Mouse (Mus musculus) spleen, postnatal 14 days (tissue): ENCODE results near the gene Ankrd50.

Source experiments
- DNase-seq, 2 experiments: peaks; one replicate each; pipeline ENCODE4 v3.0.0; 2021 to 2022; ENCODE audit warnings: low spot score in 2 of 2

Ankrd50 gene

DNA sequence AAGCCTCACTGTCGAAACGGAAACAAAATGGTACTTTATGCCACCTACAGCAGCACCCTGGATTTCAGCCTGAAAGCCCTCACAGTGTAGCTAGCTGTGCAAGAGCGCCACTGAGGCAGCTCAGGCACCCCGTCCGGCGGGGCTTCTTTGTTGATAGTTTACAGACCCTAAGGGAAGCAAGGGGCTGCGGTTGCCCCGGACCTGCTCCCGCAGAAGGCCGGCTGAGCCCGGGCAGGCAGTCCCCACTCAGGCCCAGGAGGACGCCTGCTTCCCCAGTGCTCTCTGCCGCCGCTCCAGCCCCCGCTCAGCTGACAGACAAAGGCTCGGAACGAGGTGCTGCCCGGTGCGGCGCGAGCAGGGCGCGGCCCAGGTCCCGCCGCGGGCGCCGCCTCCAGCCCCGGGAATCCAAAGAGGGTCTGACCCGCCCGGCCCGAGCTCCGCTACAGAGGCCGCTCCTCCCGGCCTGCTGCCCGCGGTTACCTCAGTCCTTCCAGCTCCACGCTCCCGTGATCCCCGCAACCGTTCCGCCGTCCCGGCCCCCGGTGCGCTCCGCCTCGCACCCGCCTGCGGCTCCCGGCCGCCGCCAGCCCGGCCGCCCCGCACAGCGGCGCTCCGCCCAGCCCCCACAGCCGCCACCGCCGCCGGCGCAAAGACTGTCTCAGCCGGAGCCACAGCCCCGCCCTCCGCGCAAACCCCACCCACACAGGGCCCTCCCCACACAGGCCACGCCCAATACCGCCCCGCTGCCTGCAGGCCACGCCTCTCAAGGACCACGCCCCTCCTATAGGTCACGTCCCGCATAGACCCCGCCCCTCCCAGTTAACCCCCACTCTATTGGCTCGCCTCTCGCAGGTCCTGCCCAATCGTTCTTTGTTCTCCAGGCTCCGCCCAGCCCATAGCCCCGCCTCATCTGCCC, at the start of gene Ankrd50:
Gene Ankrd50 (minus strand): TSS at position 654 of the 916 bp plus-strand sequence.
- DNase-seq, result peak; percentile 97 to 98

DNA sequence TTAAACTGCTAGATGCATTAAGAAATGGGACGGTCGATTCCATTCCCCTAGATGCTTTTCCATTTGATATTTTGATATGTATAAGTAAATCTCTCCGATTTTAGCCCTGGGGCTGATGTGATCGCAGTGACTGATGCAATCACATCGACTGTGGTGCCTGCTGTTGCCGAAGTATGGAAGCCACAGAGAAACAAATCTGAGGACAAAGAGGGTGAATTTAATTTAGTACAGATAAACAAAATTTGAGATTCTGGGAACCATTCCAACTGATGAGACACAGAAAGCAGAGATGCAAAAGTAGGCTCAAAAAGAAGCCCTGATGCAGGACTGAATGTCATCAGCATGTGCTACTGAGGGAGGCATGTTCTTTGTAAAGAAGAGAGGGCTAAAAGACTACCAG, 49.6 kb upstream of the Ankrd50 start:
- DNase-seq, result no peak

DNA sequence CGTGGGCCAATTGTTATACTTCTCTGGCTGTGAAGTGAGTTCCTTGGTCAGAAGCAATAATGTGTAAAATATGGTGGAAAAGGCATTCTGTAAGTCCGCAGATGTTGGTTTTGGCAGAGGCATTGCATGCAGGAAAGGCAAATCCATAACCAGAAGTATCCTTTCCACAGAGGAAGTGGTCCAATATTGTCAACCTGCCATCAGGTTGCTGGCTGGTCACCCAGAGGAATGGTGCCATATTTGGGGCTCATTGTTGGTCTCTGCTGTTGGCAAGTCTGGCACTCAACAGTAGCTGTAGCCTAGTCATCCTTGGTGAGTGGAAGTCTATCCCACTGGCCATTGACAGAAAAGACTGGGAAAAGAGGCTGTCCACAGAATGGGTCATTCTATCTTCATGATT, 35.8 kb upstream of the Ankrd50 start:
- no peak for DNase-seq

GRCm38 (mm10) chr3:38519971-38520370, 35.3 kb upstream of the Ankrd50 start:
- DNase-seq, result no peak

- DNase-seq, result no peak
These were observed 19.0 kb upstream of the Ankrd50 start for GRCm38 (mm10) chr3:38503606-38504005.

DNA sequence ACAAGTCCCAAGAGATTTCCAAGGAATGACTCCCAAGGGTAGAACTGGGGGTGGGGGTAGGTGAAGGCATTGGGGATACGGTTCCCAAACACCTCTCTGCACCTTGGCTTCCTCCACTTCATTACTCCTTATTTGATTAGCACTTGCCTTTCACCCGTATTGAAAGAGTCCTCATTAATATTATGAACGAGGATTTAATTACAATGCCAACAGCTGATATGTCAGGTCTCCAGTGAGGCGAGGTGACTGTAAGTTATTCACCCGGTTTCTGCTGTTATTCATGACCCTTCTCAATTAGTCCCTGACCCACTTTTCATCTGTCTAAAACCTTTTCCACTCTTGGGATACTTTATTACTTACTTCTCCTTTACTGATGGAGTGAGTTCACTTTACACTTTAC, 17.5 kb upstream of the Ankrd50 start:
- no peak for DNase-seq

DNA sequence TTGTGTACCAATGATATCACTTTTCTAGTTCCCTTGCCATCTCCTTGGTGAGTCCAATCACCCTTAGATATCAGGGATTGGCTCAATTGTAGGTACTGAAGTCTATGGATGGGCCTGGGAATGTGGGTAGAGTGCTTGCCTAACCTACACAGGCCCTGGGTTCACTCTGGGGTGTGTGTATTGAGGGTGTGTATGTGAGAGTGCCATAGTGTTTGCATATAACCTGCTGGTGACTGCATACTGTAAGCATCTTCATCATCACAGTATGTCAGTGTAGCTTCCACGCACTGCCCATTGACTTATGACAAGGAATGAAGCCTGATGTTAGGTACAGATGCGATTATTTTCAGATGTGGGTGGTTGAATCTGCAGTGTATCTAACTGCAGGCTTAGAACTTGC, 17.1 kb upstream of the Ankrd50 start:
- DNase-seq, result no peak

DNA sequence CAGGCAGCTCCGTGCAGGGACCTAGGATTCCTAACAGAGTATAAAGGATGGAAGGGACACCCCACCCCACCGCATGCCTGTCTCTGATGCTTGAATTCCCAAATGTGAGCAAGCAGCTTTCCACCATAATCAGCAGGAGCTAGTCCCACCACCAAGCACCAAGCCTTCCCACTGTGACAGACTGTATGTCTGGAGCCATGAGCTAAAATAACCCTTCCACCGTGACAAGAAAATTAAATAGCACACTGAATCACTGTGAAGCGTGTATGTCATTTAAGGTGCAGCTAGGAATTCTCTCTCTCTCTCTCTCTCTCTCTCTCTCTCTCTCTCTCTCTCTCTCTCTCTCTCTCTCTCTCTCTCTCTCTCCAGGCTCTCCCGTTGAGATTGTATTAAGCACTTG, 16.7 kb upstream of the Ankrd50 start:
- no peak for DNase-seq

- no peak for DNase-seq
These were observed 13.9 kb upstream of the Ankrd50 start for GRCm38 (mm10) chr3:38498561-38498960.

GRCm38 (mm10) chr3:38496795-38497385, 12.2 kb upstream of the Ankrd50 start:
- no peak for DNase-seq

DNA sequence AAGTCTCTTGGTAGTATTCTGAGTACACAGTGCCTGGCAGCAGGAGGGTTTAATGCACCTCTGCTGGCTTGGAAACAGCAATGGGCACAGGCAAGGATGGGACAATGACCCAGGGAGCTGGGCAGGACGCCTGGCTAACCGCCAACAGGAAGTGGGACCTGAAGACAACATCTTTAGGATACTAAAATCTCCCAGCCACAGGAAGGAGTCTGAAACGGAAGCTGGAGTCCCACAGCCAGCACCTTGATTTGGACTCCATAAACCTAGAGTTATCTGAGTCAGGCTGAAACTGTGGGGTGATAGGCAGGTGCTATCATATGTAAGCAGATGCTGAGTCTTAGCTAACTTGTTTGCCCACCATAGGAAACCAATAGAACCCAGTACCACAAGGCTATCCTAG, 7.1 kb upstream of the Ankrd50 start:
- DNase-seq, result no peak

DNA sequence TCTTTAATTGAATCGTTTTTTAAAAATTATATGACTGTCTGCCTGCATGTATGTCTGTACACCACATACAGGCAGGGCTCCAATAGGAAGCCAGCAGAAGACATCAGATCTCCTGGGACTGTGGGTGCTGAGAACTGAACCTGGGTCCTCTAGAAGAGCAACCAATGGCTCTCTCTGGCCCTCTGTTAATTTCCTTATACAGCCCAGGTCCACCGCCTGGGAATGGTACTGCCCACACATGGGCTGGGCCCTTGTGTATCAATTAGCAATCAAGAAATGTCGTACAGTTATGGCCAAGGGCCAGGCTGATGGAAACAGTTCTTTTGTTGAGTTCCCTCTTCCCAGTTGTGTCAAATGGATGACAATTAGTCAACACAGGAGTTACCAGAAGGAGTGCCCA, 6.6 kb upstream of the Ankrd50 start:
- DNase-seq, result no peak

DNA sequence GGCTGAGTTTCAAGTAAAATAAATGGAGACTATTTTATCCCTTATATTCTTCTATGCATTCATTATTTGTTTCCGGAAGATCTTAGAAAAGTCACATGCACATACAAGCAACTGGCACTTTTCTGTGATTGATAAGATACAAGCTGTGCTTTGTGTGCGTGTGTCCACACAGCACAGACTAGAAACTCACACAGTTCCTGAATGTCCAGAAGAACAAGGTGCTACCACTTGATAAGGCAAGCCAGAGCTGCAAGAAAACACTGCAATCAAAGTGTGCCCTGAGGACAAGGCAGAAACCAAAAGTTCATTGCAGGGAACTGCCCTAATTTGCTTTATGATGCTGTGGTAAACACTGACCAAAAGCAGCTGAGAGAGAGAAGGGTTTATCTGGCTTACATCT, 6.1 kb upstream of the Ankrd50 start:
- DNase-seq, result no peak

- no peak for DNase-seq
These were observed 482 bp upstream of the Ankrd50 start for GRCm38 (mm10) chr3:38485107-38485545.

DNA sequence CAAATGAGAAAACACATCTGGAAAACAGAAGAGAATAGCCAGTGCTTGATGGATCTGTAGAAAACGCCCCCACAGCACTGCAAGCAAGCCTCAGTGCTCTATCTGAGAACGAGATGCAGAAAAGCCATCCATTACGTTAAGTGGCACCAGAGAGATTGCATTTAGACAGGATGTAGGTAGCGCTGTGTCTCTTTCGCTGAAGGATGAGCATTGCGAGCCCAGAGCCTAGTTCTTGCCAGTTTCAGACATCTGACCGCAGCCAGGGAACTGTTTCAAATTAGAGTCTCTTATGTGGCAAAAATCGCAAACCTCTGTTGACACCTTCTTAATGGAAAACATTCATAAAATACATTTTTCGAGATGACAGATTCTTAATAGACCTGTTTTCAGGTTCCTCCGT, 1.1 kb downstream of the Ankrd50 start:
- DNase-seq, result no peak

- DNase-seq, result no peak
These were observed 1.9 kb downstream of the Ankrd50 start for GRCm38 (mm10) chr3:38482749-38483148.

DNA sequence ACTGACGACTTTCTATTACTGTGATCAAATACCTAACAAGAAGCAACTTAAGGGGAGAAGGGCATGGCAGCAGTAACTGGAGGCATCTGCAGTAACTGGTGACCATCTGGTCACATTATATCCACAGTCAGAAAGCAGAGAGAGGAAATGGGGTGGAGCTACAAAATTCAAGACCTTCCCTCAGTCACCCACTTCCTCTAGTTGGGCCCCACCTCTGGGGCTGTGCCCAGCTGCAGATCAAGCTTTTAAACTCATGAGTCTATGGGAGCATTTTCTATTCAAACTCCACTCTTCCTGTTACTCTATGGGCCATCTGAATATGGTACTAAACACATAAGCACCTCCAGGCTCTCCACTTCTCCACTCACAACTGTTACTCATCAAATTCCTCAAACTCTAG, 3.5 kb downstream of the Ankrd50 start:
- no peak for DNase-seq

DNA sequence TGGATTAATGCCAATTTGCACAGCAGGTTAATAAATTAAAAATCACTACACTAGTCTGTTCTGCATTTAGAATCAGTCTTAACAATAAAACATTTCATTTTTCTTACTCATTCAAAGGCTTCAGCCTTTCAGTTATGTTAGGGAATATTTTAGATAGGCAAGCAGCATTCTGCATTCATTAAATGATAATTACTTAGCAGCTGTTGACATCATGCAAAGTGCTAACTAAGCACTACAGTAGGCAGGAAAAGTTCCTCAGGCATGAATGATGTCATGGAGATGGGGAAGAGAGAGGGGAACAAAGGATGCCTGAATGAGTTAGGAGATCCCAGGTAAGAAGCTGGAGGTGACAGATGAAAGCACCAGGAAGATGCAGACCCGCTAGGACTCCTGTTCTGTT, 6.7 kb downstream of the Ankrd50 start:
- no peak for DNase-seq

DNA sequence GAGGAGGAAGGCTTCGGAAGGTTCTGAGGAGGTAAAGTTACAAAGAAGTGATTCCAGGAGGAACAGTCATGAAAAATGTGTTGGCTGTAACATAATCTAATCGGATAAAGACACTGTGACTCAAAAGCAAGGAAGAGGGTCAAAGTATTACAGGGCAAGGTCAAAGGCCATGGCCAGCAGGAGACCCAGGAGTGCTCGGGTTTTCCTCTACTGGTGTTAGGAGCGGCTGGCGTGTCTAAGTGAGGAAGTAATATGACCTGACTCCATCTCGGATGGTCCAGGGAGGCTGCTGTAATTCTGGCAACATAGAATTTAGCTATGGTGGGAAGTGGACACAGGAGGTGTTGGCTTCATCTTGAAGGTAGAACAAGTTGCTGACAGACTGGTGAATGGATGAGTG, 9.1 kb downstream of the Ankrd50 start:
- no peak for DNase-seq

- no peak for DNase-seq
These were observed 11.5 kb downstream of the Ankrd50 start for GRCm38 (mm10) chr3:38473138-38473537.

DNA sequence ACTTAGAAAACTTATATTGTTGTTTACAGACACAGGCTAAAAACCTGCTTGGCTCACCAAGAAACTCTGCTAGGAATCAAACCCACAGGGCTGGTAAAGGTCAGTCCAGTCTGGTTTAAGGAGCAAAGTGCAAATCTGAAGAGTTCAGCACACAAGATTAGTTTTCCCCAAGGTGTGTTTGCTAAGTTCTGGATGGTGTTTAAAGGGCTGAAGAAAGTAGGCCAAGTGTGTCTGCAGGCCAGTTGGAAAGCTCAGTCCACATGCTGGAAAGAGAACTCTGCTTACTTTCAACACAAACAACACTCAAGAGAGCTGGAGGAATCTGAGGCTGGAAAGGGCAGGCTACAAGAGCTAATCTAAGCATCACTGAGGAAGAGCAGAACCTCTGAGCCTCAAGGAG, 13.1 kb downstream of the Ankrd50 start:
- no peak for DNase-seq

- no peak for DNase-seq
These were observed 16.5 kb downstream of the Ankrd50 start for GRCm38 (mm10) chr3:38468131-38468530.

DNA sequence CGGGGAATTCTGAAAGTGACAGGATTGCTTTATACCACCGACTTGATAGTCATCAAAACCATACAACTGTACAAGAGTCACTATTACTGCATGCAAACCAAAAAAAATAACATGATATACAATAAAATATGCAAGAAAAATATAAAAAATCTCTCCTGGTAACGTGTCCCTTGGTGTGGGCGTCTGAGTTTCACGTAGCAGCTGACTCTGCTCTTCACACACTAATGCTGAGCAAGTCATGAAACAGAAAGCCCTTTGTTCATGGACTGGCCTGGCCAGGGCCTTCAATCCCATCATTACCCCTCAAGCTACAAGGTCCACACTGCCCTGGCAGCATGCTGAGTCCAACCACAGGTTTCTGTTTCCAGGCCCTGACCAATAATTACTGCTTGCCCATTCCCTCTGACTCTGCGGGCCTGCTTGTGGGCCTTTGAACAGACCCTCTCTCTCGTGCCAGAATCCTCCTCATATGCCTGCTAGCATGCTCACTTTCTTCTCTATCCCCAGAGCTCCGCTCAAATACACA, 17.7 kb downstream of the Ankrd50 start:
- no peak for DNase-seq
